Mouse (Mus musculus): Measurements from ENCODE around the gene Itga2. TPM values are rescaled to one million over a fixed set of nuclear protein-coding genes. Genes with fewer than 3 reads are reported as not detected.

Gene Itga2
- total and polyA plus RNA-seq, 3 experiments = under 0.01 TPM; not detected in 2

- TF ChIP-seq GABPA (IDR thresholded peaks at IDR 0.05; ENCODE audit: low read depth, low read length) (no peak), NRF1 (IDR thresholded peaks at IDR 0.05; ENCODE audit: insufficient read depth, low read depth, low read length, poor library complexity, severe bottlenecking) (peak; percentile 97), CTCF (IDR thresholded peaks at IDR 0.05 in 2 of 3, conservative IDR thresholded peaks at IDR 0.05 in 1 of 3; ENCODE audit: control insufficient read depth in 1 of 3, insufficient read depth in 1 of 3, low read depth in 2 of 3, low read length in 3 of 3, poor library complexity in 1 of 3, severe bottlenecking in 1 of 3) (0 out of 6 replicates have a peak, but pooled peaks of 1 of the 3 experiments have one; percentile 4), RCOR1 (IDR thresholded peaks at IDR 0.05; ENCODE audit: low read depth, low read length) (no peak)
Measured at GRCm38 (mm10) chr13:114817751-114818360, 114.0 kb downstream of the Itga2 start, which contains the start of gene Mocs2 (continued).

- TF ChIP-seq EP300 (IDR thresholded peaks at IDR 0.05; ENCODE audit: low read depth in 1 of 2, low read length in 2 of 2) = no peak
- TF ChIP-seq RCOR1 (IDR thresholded peaks at IDR 0.05; ENCODE audit: low read depth, low read length) = no peak
- no peak for TF ChIP-seq POLR2AphosphoS5 (IDR thresholded peaks at IDR 0.05; ENCODE audit: borderline replicate concordance, low read depth, low read length)
- TF ChIP-seq MXI1 (IDR thresholded peaks at IDR 0.05; ENCODE audit: low read depth, low read length) = no peak
- no peak for TF ChIP-seq USF1 (IDR thresholded peaks at IDR 0.05; ENCODE audit: low read depth, low read length)
- no peak for TF ChIP-seq USF2 (IDR thresholded peaks at IDR 0.05; ENCODE audit: borderline replicate concordance in 1 of 2, insufficient read depth in 1 of 2, low read depth in 1 of 2, low read length in 2 of 2)
- no peak for TF ChIP-seq RAD21 (IDR thresholded peaks at IDR 0.05; ENCODE audit: low read depth, low read length)
- no peak for TF ChIP-seq SMC3 (IDR thresholded peaks at IDR 0.05; ENCODE audit: low read depth, low read length)
- TF ChIP-seq TCF12 (IDR thresholded peaks at IDR 0.05; ENCODE audit: low read depth, low read length) = no peak
- TF ChIP-seq POLR2AphosphoS2 (IDR thresholded peaks at IDR 0.05; ENCODE audit: low read length) = no peak
- no peak for TF ChIP-seq TBP (IDR thresholded peaks at IDR 0.05; ENCODE audit: low read depth, low read length)
- TF ChIP-seq NELFE (IDR thresholded peaks at IDR 0.05; ENCODE audit: low read depth, low read length) = no peak
- no peak for TF ChIP-seq E2F4 (IDR thresholded peaks at IDR 0.05; ENCODE audit: borderline replicate concordance, low read depth, low read length)
- no peak for TF ChIP-seq ELF1 (IDR thresholded peaks at IDR 0.05; ENCODE audit: low read depth, low read length)
- no peak for TF ChIP-seq MYC (IDR thresholded peaks at IDR 0.05; ENCODE audit: low read depth, low read length)
- no peak for TF ChIP-seq NRF1 (IDR thresholded peaks at IDR 0.05; ENCODE audit: insufficient read depth, low read depth, low read length, poor library complexity, severe bottlenecking)
- no peak for TF ChIP-seq POLR2A (IDR thresholded peaks at IDR 0.05; ENCODE audit: control insufficient read depth in 1 of 2, insufficient read depth in 1 of 2, low read depth in 1 of 2, low read length in 2 of 2, poor library complexity in 1 of 2)
- TF ChIP-seq MEF2A (IDR thresholded peaks at IDR 0.05; ENCODE audit: extremely low read depth, insufficient replicate concordance, low read depth, low read length, poor library complexity, severe bottlenecking) = no peak
- no peak for TF ChIP-seq MAZ (IDR thresholded peaks at IDR 0.05; ENCODE audit: low read depth, low read length)
- Histone ChIP-seq H3K4me3 (ENCODE audit: control insufficient read depth in 1 of 2, insufficient read depth in 1 of 2, low read depth in 2 of 2, low read length in 2 of 2) (no peak overlapping the region), H3K27ac (ENCODE audit: control insufficient read depth, low read depth, low read length) (no peak overlapping the region), H3K9me3 (replicated peaks; ENCODE audit: insufficient read depth, low read length) (no peaks in the 10 kb centered on the region), H3K79me2 (ENCODE audit: control insufficient read depth, insufficient read depth, low read length, poor library complexity) (no peaks in the 10 kb centered on the region), H3K27me3 (ENCODE audit: control insufficient read depth in 1 of 2, insufficient read depth in 2 of 2, low read length in 2 of 2) (no peaks in the 10 kb centered on the region), H3K4me1 (ENCODE audit: control insufficient read depth in 1 of 2, insufficient read depth in 2 of 2, low read length in 2 of 2) (no peaks in the 10 kb centered on the region), H3K9ac (ENCODE audit: control insufficient read depth, low read depth, low read length, poor library complexity, severe bottlenecking) (no peak overlapping the region), H3K36me3 (ENCODE audit: control insufficient read depth in 1 of 2, insufficient read depth in 2 of 2, low read length in 2 of 2) (no peaks in the 10 kb centered on the region)
- no peak for DNase-seq (ENCODE audit: low read depth, low spot score)
Measured at GRCm38 (mm10) chr13:114809624-114810210, 122.2 kb downstream of the Itga2 start.

Measured in MEL (cell line).